Mouse (Mus musculus) bone marrow, adult 2 months (tissue): ENCODE data around the gene Bcl7a.

Experiments
- CTCF ChIP-seq: fragments of 200-500 bp; IDR thresholded peaks from 2 replicates; pipeline ENCODE4 v1.5.1; 2011; ENCODE audit warnings: low read length, control low read depth; ENCODE audit not compliant: control insufficient read depth, insufficient read depth
- POLR2A ChIP-seq: fragments of 200-500 bp; IDR thresholded peaks from 2 replicates; pipeline ENCODE4 v1.6.1; 2011; ENCODE audit warnings: low read depth, mild to moderate bottlenecking, control low read depth, low read length, borderline replicate concordance; ENCODE audit not compliant: control insufficient read depth

DNA sequence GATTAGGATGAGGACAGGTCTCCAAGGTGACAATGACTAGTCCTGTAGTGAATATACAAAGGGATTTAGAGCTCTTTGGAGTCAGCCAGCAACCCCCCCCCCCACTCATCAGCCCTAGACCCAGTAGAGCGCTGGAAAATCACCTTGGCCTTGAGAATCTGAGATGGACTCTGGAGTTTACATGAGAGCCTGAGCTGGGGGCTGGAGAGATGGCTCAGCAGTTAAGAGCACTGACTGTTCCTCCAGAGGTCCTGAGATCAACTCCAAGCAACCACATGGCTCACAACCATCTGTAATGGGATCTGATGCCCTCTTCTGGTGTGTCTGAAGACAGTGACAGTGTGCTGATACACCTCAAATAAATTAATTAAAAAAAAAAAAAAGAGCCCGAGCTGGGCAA is 4.4 kb downstream of the Bcl7a start:
- no peak for TF ChIP-seq POLR2A
- TF ChIP-seq CTCF: no peak
